Mouse (Mus musculus) A20 (cell line): ENCODE results near the gene Slc25a10.

Experiments
- DNase-seq: peaks from one replicate; pipeline ENCODE4 v3.0.0-alpha.2; 2011; ENCODE audit warnings: low read depth, low spot score

The Slc25a10 gene

DNA sequence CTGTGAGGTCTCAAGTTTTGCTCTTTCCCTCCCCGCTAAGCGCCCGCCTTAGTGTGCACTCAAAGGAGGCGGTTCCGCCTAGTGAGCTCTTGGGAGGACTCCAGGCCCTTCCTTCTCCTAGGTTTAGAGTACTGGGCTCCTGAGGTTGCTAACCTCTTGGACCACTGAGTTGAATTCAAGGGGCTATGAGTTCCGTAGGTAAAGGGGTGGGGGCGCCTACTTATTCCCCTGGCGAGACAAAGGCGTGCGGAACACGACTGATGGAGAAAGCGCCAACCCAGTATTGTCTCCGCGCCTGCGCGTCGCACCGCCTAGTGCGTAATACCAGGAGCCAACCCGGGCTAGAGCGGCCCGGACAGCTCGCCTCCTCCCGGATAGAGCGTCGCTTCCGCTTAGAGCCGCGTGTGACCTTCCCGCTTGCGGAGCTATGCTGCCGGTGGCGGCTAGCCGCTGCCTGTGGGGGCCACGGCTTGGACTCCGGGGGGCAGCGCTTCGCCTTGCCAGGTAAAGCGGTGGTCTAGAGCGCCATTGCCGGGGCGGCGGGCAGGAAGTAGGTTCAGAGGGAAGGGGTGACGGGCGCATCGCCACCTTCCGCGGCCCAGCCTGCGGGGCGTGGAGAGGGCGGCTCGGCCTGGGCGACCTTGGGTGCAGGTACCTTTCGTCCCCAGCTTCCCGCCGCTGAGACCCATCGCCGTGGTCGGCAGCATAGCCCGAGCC, 7.2 kb upstream of the Slc25a10 start, which contains the start of gene Mrpl12:
Gene Mrpl12, plus strand, starts transcription at position 349 of the 717 bp plus-strand sequence.
- DNase-seq: peak; percentile 94

DNA sequence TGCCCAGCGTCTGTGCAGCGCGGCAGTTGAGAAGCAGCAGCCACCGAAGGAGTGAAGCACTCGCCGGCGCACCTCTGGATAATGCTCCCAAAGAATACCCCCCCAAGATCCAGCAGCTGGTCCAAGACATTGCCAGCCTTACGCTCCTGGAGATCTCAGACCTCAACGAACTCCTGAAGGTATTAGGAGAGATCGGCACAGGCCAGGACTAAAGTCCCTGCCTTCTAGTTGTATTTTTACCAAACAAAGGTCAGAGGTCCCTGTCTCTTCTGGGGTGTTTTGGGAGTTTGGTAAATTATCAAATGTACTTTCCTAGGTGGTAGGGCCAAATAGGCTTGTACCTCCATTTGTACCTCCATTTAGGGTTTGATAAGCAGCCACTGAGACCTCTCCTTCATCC, 6.4 kb upstream of the Slc25a10 start:
- DNase-seq: no peak

DNA sequence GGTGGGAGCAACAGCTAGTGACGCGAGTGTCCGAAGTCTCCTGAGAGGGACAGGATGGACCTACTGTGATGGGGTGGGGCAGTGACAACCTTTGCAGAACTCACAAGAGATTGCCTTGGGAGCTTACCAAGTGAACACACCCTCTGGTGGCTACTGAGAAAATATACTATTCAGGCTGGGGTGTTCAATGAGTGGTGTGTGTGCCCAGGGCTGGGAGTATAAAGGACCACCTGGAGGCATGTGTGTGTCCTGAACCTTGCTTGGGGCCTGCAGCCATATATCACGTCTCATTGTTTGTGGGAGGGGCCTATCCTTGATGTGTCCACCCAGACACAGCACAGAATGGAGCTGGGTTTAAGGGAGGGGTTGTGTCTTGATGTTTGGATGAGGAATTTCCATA, 3.1 kb upstream of the Slc25a10 start:
- no peak for DNase-seq

DNA sequence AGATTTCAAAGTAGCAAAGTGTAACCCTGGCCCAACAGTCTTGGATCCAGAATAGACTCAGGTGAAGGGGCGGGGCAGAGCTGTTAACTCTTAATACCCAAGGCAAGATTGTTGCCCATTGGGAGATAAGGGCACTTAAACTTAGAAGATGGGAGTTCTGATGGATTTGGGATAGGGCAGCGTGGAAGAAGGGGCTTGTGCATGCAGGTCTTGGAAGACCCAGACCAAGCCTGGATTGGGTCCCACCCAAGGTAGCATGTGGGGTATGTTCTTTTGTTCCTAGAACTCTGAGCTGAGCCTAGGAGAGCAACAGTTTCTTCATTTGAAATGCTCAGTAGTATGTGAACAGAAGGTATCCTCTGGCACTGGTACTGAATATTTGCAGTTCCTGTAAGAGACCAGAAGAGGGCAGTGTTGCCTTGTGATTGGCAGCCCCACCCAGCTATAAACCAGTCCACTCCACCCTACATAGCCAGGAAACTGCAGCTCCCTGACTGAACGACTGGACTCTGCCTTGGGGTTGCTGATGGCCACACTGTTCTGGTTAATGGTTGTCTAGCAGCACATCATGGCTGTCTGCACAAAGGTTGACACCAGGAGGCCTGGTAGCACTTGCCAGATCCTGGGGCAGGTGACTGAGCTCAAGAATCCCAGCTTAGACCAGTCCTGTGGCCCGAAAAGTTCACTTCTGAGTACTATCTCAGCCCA, 2.4 kb upstream of the Slc25a10 start:
- DNase-seq: peak; percentile 84

DNA sequence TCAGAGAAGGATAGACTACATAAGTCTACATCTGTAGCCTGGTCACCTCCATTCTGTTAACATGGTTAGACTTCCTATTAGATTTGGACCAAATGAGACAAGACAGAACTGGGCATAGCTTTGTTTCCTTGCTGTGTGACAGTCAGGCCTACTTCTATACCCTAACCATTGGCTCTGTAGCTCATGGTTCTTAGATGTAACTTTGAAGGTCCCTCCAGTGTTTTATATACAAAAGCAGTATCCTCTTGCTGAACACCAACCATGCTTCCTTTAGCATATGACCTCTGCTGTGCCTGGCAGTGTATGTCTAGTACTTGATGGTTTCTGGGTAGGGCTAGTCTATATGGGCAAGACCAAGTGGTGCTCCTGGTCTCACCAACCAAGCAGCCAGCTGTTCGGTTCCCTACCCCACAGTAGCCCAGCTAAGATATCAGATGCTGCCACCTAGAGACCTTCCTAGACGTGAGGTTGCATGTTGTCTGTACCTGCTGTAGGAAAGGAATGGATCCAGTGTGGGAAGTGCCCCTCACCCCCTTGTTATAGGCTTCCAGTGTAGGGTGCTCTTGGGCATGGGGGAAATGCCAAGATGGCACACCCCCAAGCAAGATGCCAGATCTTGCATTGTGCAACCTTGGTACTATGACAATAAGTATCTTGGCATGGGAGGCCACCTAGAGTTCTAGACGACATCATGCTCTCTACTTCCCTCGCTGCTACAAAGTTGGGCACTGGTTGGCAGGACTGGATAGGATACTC, 1.2 kb upstream of the Slc25a10 start:
- no peak for DNase-seq

DNA sequence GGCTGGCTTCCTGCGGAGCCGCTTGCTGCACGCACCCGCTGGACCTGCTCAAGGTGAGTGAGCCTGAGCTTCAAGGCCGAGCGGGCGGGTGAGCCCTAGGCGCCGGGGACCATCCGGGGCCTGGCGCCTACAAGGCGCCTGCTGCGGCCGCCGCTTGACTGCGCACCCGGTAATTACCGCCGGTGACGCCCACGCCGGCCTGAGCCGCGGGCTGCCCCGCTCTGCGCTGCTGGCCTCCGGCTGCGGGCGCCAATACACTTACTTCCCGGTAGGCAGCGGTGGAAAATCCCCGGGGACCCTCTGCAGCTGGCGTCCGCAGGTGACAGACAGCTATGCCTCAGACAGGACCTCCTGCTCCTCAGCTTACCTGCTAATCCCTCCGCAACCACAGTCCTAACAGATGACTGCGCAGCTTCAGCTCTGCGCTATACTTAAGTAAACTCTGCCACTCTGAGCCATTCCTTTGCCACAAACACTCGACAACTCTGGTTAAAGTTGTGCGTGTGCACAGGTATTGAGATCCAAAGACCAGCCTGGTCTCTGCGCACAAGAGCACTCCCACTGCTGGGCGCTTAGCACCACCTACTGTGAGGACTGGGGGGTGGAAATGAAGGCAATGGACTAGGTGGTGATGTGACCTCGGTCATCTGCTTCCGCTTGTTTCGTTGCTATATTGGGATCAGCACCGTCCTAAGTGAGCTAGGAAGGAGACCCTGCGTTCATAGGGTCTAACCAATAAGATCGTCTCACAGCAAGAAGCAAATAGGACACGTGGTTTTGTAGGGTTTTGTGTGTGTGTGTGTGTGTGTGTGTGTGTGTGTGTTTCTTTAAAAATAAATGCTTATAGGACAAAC, 611 bp downstream of the Slc25a10 start:
- DNase-seq: peak; percentile 86

DNA sequence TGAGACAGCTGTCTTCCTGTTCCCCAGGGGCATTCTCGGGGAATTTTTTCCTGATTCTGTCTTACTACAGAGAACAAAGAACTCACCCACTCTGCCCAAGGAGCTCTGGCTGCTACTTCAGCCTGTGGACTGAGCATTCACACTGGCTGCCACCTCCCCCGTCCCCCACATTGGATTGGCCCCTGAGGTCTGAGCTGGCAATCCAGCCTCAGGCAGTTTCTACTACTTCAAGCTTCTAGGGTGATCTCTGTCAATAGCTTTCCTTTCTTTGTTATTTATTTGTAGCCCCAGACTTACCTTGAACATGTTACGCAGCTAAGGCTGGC, 1.2 kb downstream of the Slc25a10 start:
- no peak for DNase-seq

DNA sequence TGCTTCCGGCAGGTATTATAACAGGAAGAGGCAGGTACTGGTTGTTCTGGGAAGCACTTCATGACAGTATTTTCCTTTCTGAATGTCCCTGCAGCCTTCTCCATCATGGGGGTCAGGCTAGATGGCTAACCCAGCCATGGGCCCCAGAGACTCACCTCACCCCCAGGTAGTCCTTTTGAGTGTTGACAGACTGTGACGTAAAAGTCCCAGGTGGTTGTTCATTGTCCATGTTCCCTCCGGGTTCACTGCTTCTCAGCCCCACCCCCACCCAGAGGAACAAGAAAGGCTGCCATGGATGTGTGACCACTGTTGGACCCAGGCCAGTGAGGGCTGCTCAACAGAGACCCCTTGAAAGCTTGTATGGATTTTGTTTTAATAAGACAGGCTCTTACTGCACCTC, 1.7 kb downstream of the Slc25a10 start:
- DNase-seq: no peak

DNA sequence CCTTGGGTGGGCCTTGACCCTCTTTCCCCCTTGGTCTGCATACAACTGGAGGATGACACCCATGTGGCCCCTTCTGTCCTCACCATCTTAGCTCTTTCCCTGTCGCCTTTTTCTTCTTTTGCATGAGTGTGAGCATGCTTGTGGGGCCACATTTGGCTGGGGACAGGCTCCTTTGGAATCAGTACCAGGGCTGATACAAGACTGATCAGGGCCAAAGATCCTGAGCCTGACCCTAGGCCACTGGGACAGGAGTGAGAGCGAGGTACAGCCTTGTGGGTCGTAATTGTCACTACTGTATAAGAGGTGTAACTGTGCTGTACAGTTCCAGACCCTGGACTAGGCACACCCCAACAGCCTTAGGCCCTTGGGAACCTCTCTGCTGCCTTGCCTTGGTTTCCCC, 2.3 kb downstream of the Slc25a10 start:
- no peak for DNase-seq

DNA sequence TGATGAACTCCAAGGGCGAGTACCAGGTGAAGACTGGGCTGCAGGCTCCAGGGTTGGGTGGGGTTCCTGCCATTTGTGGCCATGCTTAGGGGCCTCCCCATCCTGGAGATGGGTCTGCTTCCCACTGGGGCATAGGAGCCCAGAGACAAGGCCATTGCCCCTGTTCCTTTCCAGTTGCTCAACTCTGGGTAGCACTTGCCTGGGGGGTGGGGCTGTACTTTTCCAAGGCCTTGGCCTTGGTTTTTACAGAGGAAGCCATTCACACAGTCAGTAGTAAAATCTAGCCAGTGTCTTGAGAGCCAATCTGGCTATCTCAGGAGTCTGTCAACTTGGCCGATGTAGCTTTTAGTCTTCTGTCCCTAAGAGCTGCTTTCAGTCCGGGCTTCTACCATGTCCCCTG, 5.8 kb downstream of the Slc25a10 start:
- no peak for DNase-seq

DNA sequence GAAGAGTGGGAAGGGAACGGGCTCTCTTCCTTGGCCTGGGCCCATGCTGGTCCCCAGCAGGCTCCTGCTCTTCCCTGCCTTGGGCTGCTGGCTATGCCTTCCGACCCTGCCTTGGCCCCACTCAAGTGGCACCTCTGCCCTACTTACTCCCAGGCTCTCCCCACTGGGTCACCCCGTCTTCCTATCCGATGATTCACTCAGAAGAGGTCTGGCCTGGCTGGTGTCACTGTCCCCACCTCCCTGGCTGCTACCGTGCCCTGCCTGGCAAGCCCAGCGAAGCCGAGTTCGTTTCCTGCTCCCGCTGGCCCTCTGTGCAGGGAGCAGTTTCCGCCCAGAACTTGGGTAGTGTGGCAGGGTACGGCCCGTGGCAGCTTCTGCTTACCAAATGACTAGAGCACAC, 6.6 kb downstream of the Slc25a10 start:
- no peak for DNase-seq

DNA sequence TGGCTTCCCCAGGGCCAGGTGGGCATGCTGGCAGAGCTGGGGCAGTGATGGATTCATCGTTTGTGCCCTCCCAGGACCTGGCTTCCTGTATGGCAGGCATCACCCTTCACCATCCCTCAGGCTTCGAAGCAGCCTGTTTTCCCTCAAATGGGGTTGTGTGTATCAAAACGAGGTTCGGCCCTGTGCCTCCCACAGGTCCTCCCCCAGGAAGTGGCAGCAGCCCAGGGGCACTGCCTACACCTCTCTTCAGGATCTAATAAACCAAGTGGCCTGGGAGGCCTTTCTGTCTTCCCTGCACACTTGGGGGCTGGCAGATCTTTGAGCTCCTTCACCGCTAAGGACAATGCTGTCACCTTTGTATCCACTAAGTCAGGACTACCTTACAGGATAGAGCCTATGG, 7.3 kb downstream of the Slc25a10 start:
- DNase-seq: no peak

DNA sequence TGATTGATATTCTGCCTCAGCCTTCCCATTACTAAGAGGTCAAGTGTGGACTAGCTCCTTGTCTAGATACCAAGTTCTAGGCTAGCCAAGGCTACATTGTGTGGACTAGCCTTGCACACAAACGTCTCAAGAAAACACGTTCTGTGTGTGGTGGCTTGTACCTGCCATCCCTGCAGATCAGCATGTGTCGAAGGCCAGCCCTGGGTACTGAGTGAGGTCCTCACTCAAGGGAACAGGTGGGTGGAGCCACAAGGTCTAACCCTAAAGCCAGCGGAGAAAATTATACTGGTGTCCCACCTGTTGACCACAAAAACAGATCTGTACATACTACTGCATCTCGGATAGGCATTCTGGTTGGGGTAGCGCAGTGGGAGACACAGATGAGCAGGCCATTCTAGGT, 8.3 kb downstream of the Slc25a10 start:
- no peak for DNase-seq

DNA sequence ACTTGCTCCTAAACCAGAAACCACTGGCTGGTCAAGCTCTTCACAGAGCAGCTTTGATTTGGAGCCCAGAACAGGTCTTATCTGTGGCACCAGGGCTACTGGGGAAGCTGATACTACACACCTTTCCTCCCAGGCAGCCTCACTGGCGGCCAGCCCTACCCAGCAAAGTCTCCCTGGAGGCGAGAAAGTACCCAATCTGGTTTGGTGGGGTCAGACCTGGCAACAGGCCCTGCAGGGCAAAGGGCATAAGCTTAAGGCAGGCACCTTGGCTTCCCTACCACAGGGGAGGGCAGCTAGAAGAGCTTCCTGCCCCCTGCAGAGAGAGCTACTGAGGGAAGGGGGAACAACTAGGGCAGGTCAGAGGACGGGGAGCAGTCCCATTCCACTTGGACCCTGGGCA, 8.7 kb downstream of the Slc25a10 start:
- no peak for DNase-seq

DNA sequence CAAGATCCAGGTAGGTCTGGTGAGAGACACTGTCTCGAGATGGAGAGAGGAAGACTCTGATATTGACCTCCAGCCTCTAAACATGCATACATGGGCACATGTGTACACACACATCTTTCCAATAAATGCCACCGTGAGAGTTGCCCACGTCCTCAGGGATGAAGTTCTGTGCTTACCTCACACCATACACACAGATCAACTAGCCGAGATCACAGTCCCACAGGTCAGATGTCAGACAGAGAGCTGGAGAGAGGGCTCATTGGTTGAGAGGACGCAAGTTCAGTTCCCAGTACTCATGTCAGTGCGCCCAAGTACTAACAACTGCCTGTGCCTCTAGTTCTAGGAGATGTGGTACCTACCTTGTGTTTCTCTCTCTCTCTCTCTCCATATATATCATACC, 9.4 kb downstream of the Slc25a10 start:
- DNase-seq: no peak

DNA sequence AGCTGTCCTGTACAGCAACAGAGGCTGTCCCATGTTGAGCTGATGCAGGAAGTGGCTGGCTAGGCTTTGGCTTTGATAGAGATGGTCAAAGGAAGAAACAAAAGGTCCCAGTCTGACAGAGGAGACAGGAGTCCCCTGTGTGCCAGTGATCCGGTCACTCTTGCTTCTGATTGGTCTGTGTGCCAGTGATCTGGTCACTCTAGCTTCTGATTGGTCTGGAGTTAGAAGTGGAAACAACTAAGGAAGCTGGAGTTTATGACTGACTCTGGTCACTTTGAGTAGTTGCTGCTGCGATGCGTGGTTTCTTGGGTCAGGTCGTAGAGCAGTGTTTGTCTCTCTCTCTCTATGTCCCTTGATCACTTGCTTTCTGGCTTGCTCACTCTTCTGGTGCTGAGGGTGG, 10.1 kb downstream of the Slc25a10 start:
- no peak for DNase-seq

DNA sequence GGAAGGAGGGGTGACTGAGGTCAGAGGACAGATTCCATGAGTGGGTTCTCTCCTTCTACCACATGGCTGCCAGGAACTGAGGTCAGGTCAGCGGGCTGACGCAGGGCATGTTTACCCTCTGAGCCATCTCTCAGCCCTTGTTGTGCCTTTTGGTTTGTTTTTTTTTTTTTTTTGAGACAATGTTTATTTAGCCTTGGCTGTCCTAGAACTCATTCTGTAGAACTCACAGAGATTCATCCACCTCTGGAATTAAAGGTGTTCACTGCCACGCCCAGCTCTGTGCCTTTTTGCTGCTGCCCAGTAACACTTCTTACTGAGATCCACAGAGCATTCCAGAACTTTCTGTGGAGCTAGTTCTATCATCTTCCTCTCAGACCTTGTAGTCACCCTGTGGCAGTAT, 14.0 kb downstream of the Slc25a10 start:
- DNase-seq: no peak

DNA sequence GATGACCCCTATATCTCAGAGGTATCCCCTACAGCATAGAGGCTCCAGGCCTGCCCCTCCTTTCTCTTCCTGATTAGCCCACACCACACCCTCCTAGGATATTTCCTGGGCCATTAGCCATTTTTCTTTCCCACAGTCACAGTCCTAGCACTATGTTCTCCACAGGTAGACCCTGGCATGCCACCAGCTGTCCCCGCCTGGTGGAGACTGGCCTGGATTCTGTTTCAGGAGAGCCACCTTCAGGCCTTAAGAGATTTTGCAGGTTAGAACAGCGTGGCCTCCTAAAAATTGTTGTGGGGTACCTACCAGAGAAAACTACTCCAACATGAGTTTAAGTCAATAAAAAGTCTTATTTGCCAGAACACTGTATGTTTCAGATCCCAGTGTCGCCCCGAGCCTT, 15.3 kb downstream of the Slc25a10 start:
- DNase-seq: peak; percentile 45

DNA sequence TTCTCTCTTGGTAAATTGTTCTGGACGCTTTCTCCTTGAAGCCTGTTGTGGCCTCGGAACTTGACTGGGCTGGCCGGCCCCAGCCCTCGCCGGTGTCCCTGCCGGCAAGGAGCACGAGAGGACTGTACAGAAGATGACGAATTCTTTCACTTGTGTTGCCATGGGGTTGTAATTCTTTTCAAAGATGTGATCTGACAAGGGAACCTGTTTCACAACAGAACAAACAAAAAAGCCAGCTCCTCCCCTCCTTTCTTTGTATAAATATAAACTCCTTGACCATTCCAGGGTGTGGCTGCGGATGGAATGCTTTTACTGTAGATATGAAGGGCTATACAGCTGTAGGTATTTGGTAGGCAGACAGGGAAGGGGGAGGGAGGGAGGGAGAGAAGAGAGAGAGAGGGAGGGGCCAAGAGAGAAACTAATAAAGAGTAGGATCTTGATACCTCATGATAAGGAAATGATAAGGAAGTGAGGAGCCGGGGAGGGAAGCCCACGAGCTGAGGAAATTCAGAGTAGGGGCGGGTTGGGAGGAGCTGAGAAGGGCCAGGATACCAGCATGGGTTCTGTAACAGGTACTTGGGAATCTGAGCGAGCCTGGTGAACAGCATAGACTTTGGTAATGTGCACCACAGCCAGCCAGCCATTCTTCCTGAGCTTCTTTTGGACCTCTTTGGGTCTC, 16.1 kb downstream of the Slc25a10 start:
- DNase-seq: no peak

DNA sequence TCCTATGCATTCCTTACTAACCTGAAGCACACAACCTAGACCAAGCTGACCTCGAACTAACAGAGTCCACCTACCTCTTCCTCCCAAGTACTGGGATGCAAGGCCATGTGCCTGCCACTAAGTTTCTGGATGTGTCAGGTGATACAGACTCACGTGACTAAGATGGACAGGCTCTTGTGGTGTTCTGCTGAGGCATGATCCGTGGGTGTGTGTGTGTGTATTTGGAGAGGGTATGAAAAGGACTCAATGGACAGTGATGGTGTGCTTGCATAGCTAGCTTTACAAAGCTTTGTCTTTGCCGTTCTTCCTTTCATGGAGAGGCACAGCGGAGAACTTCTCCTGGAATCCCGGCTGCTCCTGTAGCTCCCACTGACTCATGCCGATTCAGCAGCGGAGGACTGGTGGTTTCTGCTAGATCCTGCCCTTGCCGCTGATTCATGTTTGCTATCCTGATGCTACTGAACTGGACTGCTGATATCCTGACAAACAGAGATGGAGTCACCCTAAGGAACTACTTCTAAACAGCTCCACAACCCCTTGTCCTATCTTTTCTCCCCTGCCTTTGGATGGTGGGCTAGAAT, 16.7 kb downstream of the Slc25a10 start:
- no peak for DNase-seq

DNA sequence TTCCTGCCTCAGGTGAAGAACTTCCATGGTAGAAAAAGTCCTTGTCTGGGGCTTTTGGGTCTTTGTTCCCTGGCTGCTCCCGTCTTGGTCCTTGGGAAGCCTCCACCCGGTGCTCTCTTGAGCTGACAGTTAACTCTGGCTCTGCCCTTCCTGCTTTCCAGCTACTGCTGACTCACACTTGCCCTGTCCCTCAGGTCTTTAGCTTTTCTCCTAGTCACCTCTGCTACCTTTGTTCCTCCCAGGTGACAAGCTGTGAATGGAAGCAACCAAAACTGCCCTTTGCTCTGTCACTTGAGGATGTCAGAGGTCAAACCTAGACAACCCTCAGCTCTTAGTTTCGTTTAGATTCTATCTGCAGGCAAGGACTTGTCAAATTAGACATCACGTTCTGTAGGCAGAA, 18.3 kb downstream of the Slc25a10 start:
- no peak for DNase-seq
